Mouse (Mus musculus): ENCODE data around the gene Susd3.

Gene Susd3

DNA sequence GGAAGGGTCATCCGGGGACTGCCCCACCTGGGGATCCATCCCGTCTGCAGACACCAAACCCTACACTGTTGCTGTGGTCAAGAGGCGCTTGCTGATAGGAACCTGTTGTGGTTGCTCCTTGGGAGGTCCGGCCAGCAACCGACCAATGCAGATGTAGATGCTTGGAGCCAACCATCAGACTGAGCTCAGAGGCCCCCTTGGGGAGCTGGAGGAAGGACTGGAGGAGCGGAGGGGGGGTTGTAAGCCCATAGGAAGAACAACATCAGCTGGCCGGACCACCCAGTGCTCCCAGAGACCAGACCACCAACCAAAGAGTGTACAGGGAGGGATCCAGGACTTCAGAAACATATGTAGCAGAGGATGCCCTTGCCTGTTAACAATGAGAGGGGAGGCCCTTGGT, 39.2 kb downstream of the Susd3 start:
- no peak for DNase-seq (ENCODE audit: low spot score)

GRCm38 (mm10) chr13:49206341-49206740, 42.2 kb downstream of the Susd3 start:
- no peak for DNase-seq (ENCODE audit: low spot score)

DNA sequence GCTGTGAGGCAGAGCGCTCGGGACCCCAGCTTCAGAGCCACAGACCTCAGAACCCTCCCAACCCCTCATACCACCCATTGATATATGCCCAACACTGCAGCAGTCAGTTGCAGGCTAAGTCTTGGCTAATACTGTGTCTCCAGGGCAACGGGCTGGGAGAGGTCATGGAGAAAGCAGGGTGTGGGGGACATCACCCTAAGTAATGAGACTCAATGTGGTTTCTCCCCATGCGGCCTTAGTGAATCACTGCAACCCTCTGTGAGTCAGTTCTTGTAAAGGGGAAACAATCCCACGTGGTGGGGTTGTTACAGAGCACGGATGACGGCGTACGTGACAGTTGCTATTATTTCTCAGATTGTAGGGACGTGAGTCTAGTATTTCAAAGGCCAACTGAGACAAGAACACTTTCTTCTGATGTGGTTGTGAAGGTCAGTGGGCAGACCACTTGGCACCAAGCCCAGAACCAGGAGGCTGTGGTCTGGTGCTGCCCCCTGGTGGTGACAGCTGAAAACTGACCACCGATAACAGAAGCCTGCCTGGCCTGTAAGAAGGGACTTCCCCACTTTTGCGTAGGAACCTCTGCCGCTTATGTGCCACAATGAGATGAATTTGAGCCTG, 43.0 kb downstream of the Susd3 start:
- DNase-seq (ENCODE audit: low spot score): peak; percentile 66

- DNase-seq (ENCODE audit: low spot score): no peak
These were observed 46.0 kb downstream of the Susd3 start for GRCm38 (mm10) chr13:49202556-49202955.

- DNase-seq (ENCODE audit: low spot score): no peak
These were observed 47.8 kb downstream of the Susd3 start for GRCm38 (mm10) chr13:49200688-49201087.

DNA sequence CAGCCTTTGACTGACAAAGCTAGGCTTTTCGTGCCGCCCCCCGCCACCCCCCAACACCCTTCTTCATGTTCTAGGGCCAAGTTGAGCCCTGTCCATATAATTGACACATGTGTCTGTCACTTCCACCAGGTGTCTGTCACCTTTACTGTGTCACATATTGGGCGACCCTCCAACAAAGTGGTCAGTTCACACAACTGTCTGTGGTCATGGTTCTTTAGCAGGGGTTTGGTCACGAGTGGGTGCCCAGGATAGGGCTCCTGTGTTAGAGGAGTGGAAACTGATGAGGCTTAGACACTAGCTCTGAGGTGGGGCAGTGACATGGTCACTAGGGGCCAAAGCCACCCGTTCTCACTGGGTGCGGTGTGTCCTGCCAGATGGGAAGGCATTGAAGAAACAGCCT, 48.6 kb downstream of the Susd3 start:
- DNase-seq (ENCODE audit: low spot score): no peak

GRCm38 (mm10) chr13:49198734-49199133, 49.8 kb downstream of the Susd3 start:
- no peak for DNase-seq (ENCODE audit: low spot score)

DNA sequence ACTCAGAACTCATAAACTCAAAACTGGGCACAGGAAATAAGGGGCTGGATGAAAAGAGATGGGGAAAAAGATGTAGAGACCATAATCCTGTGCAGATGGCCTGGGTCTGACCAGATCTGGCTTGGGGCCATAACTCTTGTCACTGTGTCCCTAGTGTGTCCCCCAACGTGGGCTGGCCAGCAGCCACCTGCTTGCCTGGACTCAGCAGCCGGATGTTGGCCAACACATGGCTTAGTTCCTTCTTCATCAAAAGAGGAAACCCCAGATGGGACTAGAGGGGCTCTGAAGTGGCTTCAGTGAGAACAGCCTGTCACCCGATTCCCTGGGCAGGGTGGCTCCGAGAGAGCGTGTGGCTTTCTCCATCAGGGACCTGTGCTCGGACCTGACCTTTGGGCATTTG, 51.7 kb downstream of the Susd3 start:
- no peak for DNase-seq (ENCODE audit: low spot score)

DNA sequence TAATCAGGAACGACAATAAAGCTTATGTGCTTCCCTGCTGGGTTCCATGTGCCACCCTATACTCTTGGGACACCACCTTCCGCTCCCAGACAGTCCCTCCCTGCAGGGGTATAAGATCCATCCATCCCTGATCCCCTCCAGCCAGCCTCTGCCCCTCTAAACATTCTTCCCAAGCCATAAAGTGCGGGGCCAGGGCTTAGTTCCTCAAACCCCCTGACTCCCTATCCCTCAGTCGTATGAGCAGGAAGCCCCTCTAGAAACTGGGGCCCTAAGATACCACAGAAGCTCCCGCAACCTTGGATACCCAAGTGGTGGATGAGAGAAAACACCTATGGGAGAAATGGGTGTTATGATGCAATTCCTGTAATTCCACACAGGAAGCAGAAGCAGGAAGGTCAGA, 52.3 kb downstream of the Susd3 start:
- DNase-seq (ENCODE audit: low spot score): no peak

DNA sequence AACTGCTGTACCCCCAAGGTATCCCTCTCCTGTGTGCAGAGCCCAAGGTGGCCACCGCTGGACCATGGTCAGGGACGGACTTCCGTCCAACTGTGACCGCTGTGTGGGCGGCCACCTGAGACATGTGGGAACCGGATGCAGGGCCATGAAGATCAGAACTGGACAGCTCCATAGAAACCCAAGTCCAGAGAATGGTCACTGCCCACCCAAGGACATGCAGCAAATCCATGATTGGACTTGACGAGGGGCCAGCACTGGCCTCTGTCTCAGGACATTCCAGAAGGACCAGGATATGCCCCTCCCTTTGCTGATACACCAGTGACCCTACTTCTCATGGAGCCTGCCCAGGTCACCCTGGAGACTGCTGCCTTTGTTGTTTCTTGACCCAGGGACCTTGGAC, 52.9 kb downstream of the Susd3 start:
- DNase-seq (ENCODE audit: low spot score): no peak

- DNase-seq (ENCODE audit: low spot score): no peak
These were observed 53.7 kb downstream of the Susd3 start for GRCm38 (mm10) chr13:49194811-49195210.

GRCm38 (mm10) chr13:49193650-49194049, 54.9 kb downstream of the Susd3 start:
- DNase-seq (ENCODE audit: low spot score): no peak

GRCm38 (mm10) chr13:49192156-49192855, 56.2 kb downstream of the Susd3 start:
- DNase-seq (ENCODE audit: low spot score): no peak

GRCm38 (mm10) chr13:49191673-49192035, 56.9 kb downstream of the Susd3 start:
- no peak for DNase-seq (ENCODE audit: low spot score)

DNA sequence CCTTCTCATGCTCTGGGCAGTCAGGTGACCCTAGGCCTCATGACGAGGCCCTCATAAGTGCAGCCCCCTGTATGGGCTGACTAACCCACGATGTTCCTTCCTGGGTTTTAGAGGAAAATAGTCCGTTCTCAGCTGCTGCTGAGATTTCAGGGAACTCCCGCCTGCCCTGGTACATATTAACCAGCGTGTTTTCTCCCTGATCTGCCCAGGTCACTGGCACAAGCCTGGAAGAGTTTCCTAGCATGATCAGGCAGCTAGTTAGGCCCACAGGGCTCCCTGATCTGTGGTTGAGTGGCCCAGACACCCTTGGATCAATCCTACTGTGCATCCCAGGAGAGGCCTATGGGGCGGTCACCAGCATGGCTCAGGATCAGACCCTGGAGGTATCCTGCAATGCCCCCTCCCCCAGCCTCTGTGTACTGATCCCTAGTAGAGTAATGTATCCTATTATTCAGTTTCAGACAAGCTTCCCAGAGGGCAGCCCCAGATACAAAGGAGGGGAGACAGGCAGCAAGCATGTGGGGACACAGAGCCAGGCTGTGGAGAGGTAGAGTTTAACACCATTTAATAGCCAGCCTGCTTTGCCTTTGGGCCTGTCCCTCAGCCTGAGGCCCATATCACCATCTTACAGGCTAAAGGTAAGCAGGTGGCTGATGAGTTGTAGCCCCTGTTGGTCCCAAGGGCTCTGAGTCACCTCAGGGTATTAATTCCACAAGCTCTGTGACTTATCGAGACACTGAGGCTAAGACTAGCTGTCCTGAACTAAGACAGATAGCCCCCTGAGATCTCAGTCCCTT, 57.4 kb downstream of the Susd3 start:
- DNase-seq (ENCODE audit: low spot score): no peak

DNA sequence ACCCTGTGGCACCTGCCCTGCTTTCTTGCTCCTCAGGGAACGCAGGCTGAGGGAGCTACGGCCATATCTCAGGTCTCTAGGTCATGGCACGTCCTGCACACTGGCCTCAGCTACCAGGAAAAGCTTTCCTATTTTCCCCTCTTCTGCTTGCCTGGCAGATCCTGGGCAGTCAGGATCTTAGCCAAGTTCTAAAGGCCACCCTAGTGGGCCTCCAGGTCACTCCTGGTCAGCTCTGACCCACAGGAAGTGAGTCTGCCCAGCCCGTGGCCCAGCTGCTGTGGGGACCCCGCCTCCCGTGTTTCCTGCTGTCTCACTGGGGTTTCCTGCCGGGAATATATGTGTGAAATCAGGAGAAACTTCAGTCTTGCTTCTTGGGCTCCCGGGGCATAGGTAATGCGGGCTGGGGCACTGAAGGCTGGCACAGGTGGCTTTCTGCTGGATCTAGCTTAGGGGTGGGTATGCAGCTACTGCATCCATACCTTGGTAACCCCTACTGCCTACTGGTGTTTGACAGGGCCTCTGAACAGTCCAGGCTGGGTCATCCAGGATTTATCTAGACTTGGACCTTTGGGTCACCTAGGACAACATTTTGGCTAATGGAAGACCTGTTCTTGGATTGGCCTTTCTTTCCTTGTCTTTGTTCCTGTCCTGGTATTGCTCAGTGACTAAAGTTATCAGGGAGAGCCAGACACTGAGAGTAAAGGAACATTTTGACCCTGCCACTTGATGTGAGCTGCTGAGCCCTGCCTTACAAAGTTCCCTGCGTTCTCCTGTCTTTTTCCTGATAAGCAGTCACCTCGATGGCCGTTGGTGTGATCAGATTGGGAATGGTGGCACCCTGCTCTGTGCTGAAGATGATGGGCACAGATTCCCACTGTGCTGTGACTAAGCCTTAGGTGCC, 58.3 kb downstream of the Susd3 start:
- no peak for DNase-seq (ENCODE audit: low spot score)

- DNase-seq (ENCODE audit: low spot score): no peak
These were observed 59.5 kb downstream of the Susd3 start for GRCm38 (mm10) chr13:49188966-49189360.

DNA sequence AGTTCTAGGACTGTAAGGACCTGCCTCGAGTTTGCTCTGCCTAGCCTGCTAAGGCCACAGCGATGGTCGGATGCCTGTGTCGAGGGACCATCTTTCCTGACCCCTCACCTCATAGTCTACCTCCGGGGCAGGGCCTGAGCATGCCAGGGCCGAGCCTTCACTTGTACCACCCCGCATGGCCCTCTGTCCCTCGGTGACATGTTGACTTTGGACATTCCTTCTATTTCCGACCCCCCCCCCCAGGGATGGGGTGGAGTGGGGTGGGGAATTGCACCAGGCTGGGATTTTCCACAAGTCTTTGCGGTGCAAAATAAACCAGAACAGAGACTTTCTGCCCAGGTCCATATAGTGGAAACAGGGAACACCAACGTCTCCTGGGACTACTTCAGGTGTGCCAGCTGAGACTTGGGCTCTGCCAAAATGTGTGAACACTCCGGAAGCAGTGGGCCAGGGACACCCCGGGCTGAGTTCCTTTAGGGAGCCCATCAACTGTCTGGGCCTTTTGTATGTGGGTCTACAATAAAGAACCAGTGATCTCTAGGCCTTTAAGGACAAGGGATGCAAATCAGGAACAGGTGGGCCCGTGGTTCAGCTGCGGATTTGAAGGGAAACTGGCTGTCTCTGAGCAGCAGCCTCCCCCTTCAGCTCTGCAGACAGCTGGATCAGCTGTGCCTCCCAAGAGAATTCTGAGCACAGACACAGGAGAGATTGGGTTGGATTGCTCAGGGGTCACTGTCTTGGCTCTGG, 60.1 kb downstream of the Susd3 start:
- DNase-seq (ENCODE audit: low spot score): no peak

- DNase-seq (ENCODE audit: low spot score): no peak
These were observed 61.0 kb downstream of the Susd3 start, which contains the start of gene Ninj1 for GRCm38 (mm10) chr13:49187288-49188218. Gene Ninj1 (plus strand): TSS chr13:49187485.

DNA sequence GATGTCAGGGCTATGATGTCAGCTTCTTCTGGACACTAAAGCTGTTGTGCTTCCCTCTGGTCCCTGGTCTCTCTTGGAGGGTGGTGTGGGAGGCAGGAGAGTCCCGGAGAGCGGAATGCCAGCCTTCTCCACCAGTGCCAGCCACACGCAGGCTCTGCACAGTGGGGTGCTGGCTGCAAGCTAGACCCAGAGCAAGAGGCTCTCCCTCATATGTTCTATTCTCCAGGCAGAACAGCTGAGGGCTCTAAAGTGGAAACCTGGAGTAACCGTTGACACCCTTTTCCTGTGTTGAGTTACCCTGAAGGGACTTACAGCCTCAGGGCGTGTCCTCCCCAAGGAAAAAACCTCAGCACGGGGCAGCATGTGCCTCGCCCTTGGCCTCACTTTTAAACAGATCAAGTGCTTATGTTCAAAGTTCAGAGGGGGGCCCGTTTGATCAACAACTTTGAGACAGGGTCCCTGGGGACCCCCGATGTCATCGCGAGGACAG, 61.7 kb downstream of the Susd3 start:
- DNase-seq (ENCODE audit: low spot score): no peak
